Mouse (Mus musculus) CH12.LX (cell line): ENCODE data around the gene Pde6d. TPM values are rescaled to one million over a fixed set of nuclear protein-coding genes. Genes with fewer than 3 reads are reported as not detected.

Experiments used
- DNase-seq: peaks from one replicate; pipeline ENCODE4 v3.0.0-alpha.2; 2013; ENCODE audit errors: extremely low read depth
- H3K27ac ChIP-seq: 2 replicates; pipeline ENCODE4 v1.5.1; 2012; ENCODE audit warnings: low read depth, mild to moderate bottlenecking, control low read depth, moderate library complexity; ENCODE audit not compliant: insufficient read depth
- H3K27me3 ChIP-seq: replicated peaks from 2 replicates; pipeline ENCODE3; 2012; ENCODE audit warnings: inconsistent platforms
- H3K36me3 ChIP-seq, 2 experiments: replicated peaks in 1 of 2; 2 replicates each; pipeline versions ENCODE3 to v1.6.1; 2012; ENCODE audit warnings: inconsistent platforms in 1 of 2, low read length in 1 of 2, mild to moderate bottlenecking in 1 of 2, mixed read lengths in 1 of 2, moderate library complexity in 1 of 2; ENCODE audit not compliant: control insufficient read depth in 1 of 2, insufficient read depth in 1 of 2
- H3K4me1 ChIP-seq, 2 experiments: 2 replicates each; pipeline ENCODE4 v1.6.1; 2012; ENCODE audit warnings: inconsistent platforms in 1 of 2, moderate library complexity in 1 of 2; ENCODE audit not compliant: insufficient read depth in 2 of 2, control insufficient read depth in 1 of 2
- H3K4me2 ChIP-seq: 2 replicates; pipeline ENCODE4 v1.6.1; 2012; ENCODE audit warnings: low read depth, mild to moderate bottlenecking, control low read depth; ENCODE audit not compliant: poor library complexity, insufficient read depth, severe bottlenecking
- H3K4me3 ChIP-seq, 3 experiments: fragments of 150-350 bp in 1 of 3; sonication (generic) in 1 of 3; replicated peaks in 1 of 3; 2 replicates each; pipeline versions ENCODE3 to v1.5.1; 2011 to 2012; ENCODE audit warnings: low read depth in 2 of 3, low read length in 2 of 3, mild to moderate bottlenecking in 2 of 3, moderate library complexity in 2 of 3, control low read depth in 1 of 3, improper control_type of control experiment in 1 of 3, inconsistent platforms in 1 of 3, mixed read lengths in 1 of 3; ENCODE audit not compliant: poor library complexity in 1 of 3
- H3K79me2 ChIP-seq: replicated peaks from 2 replicates; pipeline ENCODE4 v1.6.1; 2012; ENCODE audit warnings: mild to moderate bottlenecking, moderate library complexity; ENCODE audit not compliant: control insufficient read depth, poor library complexity, insufficient read depth, severe bottlenecking; ENCODE audit errors: extremely low read depth
- H3K9ac ChIP-seq: 2 replicates; pipeline ENCODE4 v1.6.1; 2012; ENCODE audit warnings: low read depth, mild to moderate bottlenecking, control low read depth, moderate library complexity; ENCODE audit not compliant: insufficient read depth
- H3K9me3 ChIP-seq: replicated peaks from 2 replicates; pipeline ENCODE3; 2012; ENCODE audit warnings: low read length, inconsistent platforms, mixed read lengths
- BHLHE40 ChIP-seq: IDR thresholded peaks from 2 replicates; pipeline ENCODE4 v1.6.1; 2011; ENCODE audit warnings: mild to moderate bottlenecking, low read depth, low read length, improper control_type of control experiment
- ELF1 ChIP-seq: IDR thresholded peaks from 2 replicates; pipeline ENCODE4 v1.6.1; 2014; ENCODE audit warnings: low read depth, mild to moderate bottlenecking, inconsistent platforms, low read length, improper control_type of control experiment
- EP300 ChIP-seq: IDR thresholded peaks from 2 replicates; pipeline ENCODE4 v1.6.1; 2011; ENCODE audit warnings: low read length, improper control_type of control experiment
- ETS1 ChIP-seq: conservative IDR thresholded peaks from 2 replicates; pipeline ENCODE4 v1.6.1; 2012; ENCODE audit warnings: low read depth, mild to moderate bottlenecking, inconsistent platforms, low read length, improper control_type of control experiment, moderate library complexity
- HCFC1 ChIP-seq: IDR thresholded peaks from 2 replicates; pipeline ENCODE4 v1.6.1; 2012; ENCODE audit warnings: low read depth, mild to moderate bottlenecking, inconsistent platforms, low read length, improper control_type of control experiment
- IRF4 ChIP-seq: IDR thresholded peaks from 2 replicates; pipeline ENCODE4 v1.6.1; 2014; ENCODE audit warnings: low read depth, mild to moderate bottlenecking, inconsistent platforms, low read length, improper control_type of control experiment
- JUN ChIP-seq: IDR thresholded peaks from 2 replicates; pipeline ENCODE4 v1.6.1; 2011; ENCODE audit warnings: low read depth, mild to moderate bottlenecking, low read length, improper control_type of control experiment, moderate library complexity; ENCODE audit not compliant: insufficient read depth
- KAT2A ChIP-seq: IDR thresholded peaks from 2 replicates; pipeline ENCODE4 v1.6.1; 2012; ENCODE audit warnings: low read length, improper control_type of control experiment, inconsistent platforms; ENCODE audit not compliant: insufficient replicate concordance
- MAFK ChIP-seq: IDR thresholded peaks from 2 replicates; pipeline ENCODE4 v1.6.1; 2011; ENCODE audit warnings: low read length, improper control_type of control experiment; ENCODE audit not compliant: insufficient replicate concordance
- MAZ ChIP-seq: IDR thresholded peaks from 2 replicates; pipeline ENCODE4 v1.6.1; 2012; ENCODE audit warnings: low read depth, mild to moderate bottlenecking, inconsistent platforms, low read length, improper control_type of control experiment, moderate library complexity
- MEF2A ChIP-seq: IDR thresholded peaks from 2 replicates; pipeline ENCODE4 v1.6.1; 2014; ENCODE audit warnings: low read depth, mild to moderate bottlenecking, inconsistent platforms, low read length, improper control_type of control experiment, borderline replicate concordance
- NELFE ChIP-seq: IDR thresholded peaks from 2 replicates; pipeline ENCODE4 v1.6.1; 2011; ENCODE audit warnings: low read depth, low read length, improper control_type of control experiment
- POLR2AphosphoS2 ChIP-seq: IDR thresholded peaks from 2 replicates; pipeline ENCODE4 v1.6.1; 2011; ENCODE audit warnings: low read depth, low read length, improper control_type of control experiment
- SIN3A ChIP-seq: IDR thresholded peaks from 2 replicates; pipeline ENCODE4 v1.6.1; 2012; ENCODE audit warnings: low read length, improper control_type of control experiment, inconsistent platforms
- TBP ChIP-seq: conservative IDR thresholded peaks from 2 replicates; pipeline ENCODE4 v1.6.1; 2011; ENCODE audit warnings: low read depth, low read length, improper control_type of control experiment
- USF2 ChIP-seq: conservative IDR thresholded peaks from 2 replicates; pipeline ENCODE4 v1.6.1; 2011; ENCODE audit warnings: low read depth, low read length, improper control_type of control experiment
- ZC3H11A ChIP-seq: IDR thresholded peaks from 2 replicates; pipeline ENCODE4 v1.6.1; 2012; ENCODE audit warnings: low read depth, mild to moderate bottlenecking, inconsistent platforms, low read length, improper control_type of control experiment
- ZKSCAN1 ChIP-seq: IDR thresholded peaks from 2 replicates; pipeline ENCODE4 v1.6.1; 2012; ENCODE audit warnings: low read depth, inconsistent platforms, low read length, improper control_type of control experiment, borderline replicate concordance
- ZMIZ1 ChIP-seq: IDR thresholded peaks from 2 replicates; pipeline ENCODE4 v1.6.1; 2012; ENCODE audit warnings: low read depth, mild to moderate bottlenecking, inconsistent platforms, low read length, improper control_type of control experiment
- ZNF384 ChIP-seq: IDR thresholded peaks from 2 replicates; pipeline ENCODE4 v1.6.1; 2012; ENCODE audit warnings: low read depth, low read length, improper control_type of control experiment, inconsistent platforms
- dilution Hi-C: fragments of 300-500 bp; cut with MboI; formaldehyde crosslinking; loops from 2 replicates; pipeline ENCODE4 v1.14.3; 2020; ENCODE audit warnings: low sequenced_read_pairs; ENCODE audit not compliant: extremely low pct_unique_long_range_greater_than_20kb, extremely low pct_ligation_motif_present
- in situ Hi-C: fragments of 300-500 bp; cut with MboI; formaldehyde crosslinking; loops from 3 replicates; pipeline ENCODE4 v1.14.3; 2019; ENCODE audit warnings: low sequenced_read_pairs, low pct_ligation_motif_present, low pct_unique_long_range_greater_than_20kb, mixed read lengths
- polyA plus RNA-seq: library from polyadenylated mRNA; unstranded; fragments of >175 nt; gene quantifications from 2 replicates; pipeline ENCODE4 v1.2.1, GENCODE M21; 2012; ENCODE audit warnings: low read depth; ENCODE audit not compliant: insufficient read length
- total RNA-seq, 2 experiments: library from RNA; depleted of rRNA; stranded (reverse); fragments of 300-350 nt in 1 of 2; fragments of >200 nt in 1 of 2; gene quantifications; 2 replicates each; pipeline ENCODE4 v1.2.3; 2012 to 2014

Gene Pde6d
- total and polyA plus RNA-seq, 3 experiments: 7.1 to 23.2 (median 20.8) TPM

GRCm38 (mm10) chr1:86506420-86506819 lies 76.0 kb downstream of the Pde6d start:
- Histone ChIP-seq H3K9me3 (no peaks in the 10 kb centered on the region), H3K9ac (no peak overlapping the region), H3K4me2 (no peak overlapping the region), H3K27ac (no peak overlapping the region), H3K27me3 (no peaks in the 10 kb centered on the region), H3K36me3 (no peaks in the 10 kb centered on the region), H3K79me2 (no peaks in the 10 kb centered on the region), H3K4me1 (peaks cover 28 to 68% of the 10 kb centered on the region in 2 experiments), H3K4me3 (no peak overlapping the region)
- dilution Hi-C loops: no loop called here
- in situ Hi-C loops: no loop called here
- DNase-seq: no peak
- TF ChIP-seq ETS1 (no peak), ZMIZ1 (no peak), JUN (no peak), ELF1 (no peak), BHLHE40 (no peak), USF2 (no peak), IRF4 (no peak), ZNF384 (no peak), MAZ (no peak), SIN3A (no peak), HCFC1 (no peak), ZC3H11A (no peak)

- H3K4me2 ChIP-seq: peak overlapping the region; percentile 76; the same call in 1 of the 2 replicates
- H3K9ac ChIP-seq: peak overlapping the region; percentile 65
- DNase-seq: no peak
- peak overlapping the region; percentile 95; the same call in 1 of the 2 replicates for H3K27ac ChIP-seq
- H3K4me1 ChIP-seq: peaks cover 26 to 68% of the 10 kb centered on the region in 2 experiments
- no peaks in the 10 kb centered on the region for H3K79me2 ChIP-seq
- TF ChIP-seq ELF1 (no peak), ETS1 (no peak), ZMIZ1 (no peak), POLR2AphosphoS2 (no peak), MEF2A (no peak), KAT2A (no peak), ZNF384 (no peak), SIN3A (no peak), TBP (no peak), EP300 (no peak), MAFK (no peak), NELFE (no peak), ZKSCAN1 (no peak)
- TF ChIP-seq, all 38 proteins: peak for 0
- no peaks in the 10 kb centered on the region for H3K36me3 ChIP-seq
- in situ Hi-C loops (no loop called here), dilution Hi-C loops (no loop called here)
- H3K9me3 ChIP-seq: no peaks in the 10 kb centered on the region
- no peaks in the 10 kb centered on the region for H3K27me3 ChIP-seq
- no peak overlapping the region for H3K4me3 ChIP-seq
Observed at GRCm38 (mm10) chr1:86505461-86505860, 77.0 kb downstream of the Pde6d start.
